Mouse (Mus musculus): ENCODE results near the gene Ccdc65. TPM values are rescaled to one million over a fixed set of nuclear protein-coding genes. Genes with fewer than 3 reads are reported as not detected.

Gene Ccdc65
- total and polyA plus RNA-seq, 3 experiments, result 0.13 TPM; not detected in 2

DNA sequence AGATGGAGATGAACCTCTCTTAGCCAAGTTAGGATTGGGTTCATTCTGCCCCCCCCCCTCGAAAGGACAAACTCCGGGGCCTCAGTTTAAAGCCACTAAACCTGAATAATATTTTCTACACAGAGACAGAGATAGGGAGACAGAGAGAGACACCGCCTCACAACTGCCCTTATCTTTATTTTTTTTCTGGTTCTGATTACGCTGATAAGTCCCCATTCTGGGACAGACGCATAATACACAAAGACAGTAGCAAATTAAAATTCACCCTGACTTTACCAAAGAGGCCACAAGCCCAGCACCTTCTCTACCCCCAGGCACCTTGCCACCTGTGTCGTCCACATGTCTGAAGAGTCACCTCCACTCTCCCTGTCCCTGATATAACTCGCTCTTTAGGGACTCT is 26.4 kb upstream of the Ccdc65 start (continued):
- TF ChIP-seq EP300 (IDR thresholded peaks at IDR 0.05; ENCODE audit: low read depth in 1 of 2, low read length in 2 of 2) (peak; percentile 16 to 43; a peak in 2 of 4 replicates), TBP (IDR thresholded peaks at IDR 0.05; ENCODE audit: low read depth, low read length) (no peak), HCFC1 (IDR thresholded peaks at IDR 0.05; ENCODE audit: low read depth, low read length) (0 out of 2 replicates have a peak, but pooled peaks have one; percentile 20), RCOR1 (IDR thresholded peaks at IDR 0.05; ENCODE audit: low read depth, low read length) (no peak), CHD2 (IDR thresholded peaks at IDR 0.05; ENCODE audit: low read length) (no peak), MAZ (IDR thresholded peaks at IDR 0.05; ENCODE audit: low read depth, low read length) (no peak), JUND (IDR thresholded peaks at IDR 0.05; ENCODE audit: low read depth, low read length) (no peak), TAL1 (IDR thresholded peaks at IDR 0.05; ENCODE audit: low read length) (no peak), POLR2AphosphoS5 (IDR thresholded peaks at IDR 0.05; ENCODE audit: borderline replicate concordance, low read depth, low read length) (no peak), CTCF (IDR thresholded peaks at IDR 0.05 in 2 of 3, conservative IDR thresholded peaks at IDR 0.05 in 1 of 3; ENCODE audit: control insufficient read depth in 1 of 3, insufficient read depth in 1 of 3, low read depth in 2 of 3, low read length in 3 of 3, poor library complexity in 1 of 3, severe bottlenecking in 1 of 3) (no peak), SMC3 (IDR thresholded peaks at IDR 0.05; ENCODE audit: low read depth, low read length) (no peak), ZKSCAN1 (IDR thresholded peaks at IDR 0.05; ENCODE audit: low read depth, low read length) (no peak), KAT2A (conservative IDR thresholded peaks at IDR 0.05; ENCODE audit: low read depth, low read length) (no peak), ELF1 (IDR thresholded peaks at IDR 0.05; ENCODE audit: low read depth, low read length) (no peak), ZMIZ1 (IDR thresholded peaks at IDR 0.05; ENCODE audit: low read depth, low read length) (no peak), UBTF (IDR thresholded peaks at IDR 0.05; ENCODE audit: borderline replicate concordance, insufficient read depth, low read depth, low read length) (no peak), GABPA (IDR thresholded peaks at IDR 0.05; ENCODE audit: low read depth, low read length) (no peak)

DNA sequence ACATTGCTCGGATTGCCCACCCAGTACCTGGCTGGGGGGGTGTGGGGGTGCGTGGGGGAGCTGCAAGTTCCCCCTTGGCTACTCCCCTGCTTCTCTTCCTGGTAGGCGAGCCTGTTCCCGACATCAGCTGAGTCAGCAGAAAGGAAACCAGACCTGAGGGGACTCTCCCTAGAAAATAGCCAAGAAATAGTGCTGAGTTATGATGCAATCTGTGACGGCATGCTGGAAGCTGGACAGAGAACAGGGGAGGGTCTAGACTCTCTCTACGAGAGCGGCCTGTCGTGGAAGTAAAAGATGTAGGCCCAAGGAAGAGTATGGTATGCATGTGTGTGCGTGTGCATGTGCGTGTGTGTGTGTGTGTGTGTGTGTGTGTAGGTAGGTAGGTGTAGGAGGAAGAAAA is 24.8 kb upstream of the Ccdc65 start:
- Histone ChIP-seq H3K27me3 (ENCODE audit: control insufficient read depth in 1 of 2, insufficient read depth in 2 of 2, low read length in 2 of 2) (no peaks in the 10 kb centered on the region), H3K36me3 (ENCODE audit: control insufficient read depth in 1 of 2, insufficient read depth in 2 of 2, low read length in 2 of 2) (peaks cover 0 to 34% of the 10 kb centered on the region in 2 experiments; a peak in 2 of 4 replicates), H3K4me3 (ENCODE audit: control insufficient read depth in 1 of 2, insufficient read depth in 1 of 2, low read depth in 2 of 2, low read length in 2 of 2) (peak overlapping the region in 1 of 2 experiments; percentile 6; a peak in 1 of 4 replicates), H3K27ac (ENCODE audit: control insufficient read depth, low read depth, low read length) (no peak overlapping the region; the same call in 1 of the 2 replicates), H3K9ac (ENCODE audit: control insufficient read depth, low read depth, low read length, poor library complexity, severe bottlenecking) (no peak overlapping the region), H3K9me3 (replicated peaks; ENCODE audit: insufficient read depth, low read length) (no peaks in the 10 kb centered on the region), H3K4me1 (ENCODE audit: control insufficient read depth in 1 of 2, insufficient read depth in 2 of 2, low read length in 2 of 2) (peaks cover 31 to 45% of the 10 kb centered on the region in 2 experiments), H3K79me2 (ENCODE audit: control insufficient read depth, insufficient read depth, low read length, poor library complexity) (no peaks in the 10 kb centered on the region)
- no peak for DNase-seq (ENCODE audit: low read depth, low spot score)
- TF ChIP-seq CTCF (IDR thresholded peaks at IDR 0.05 in 2 of 3, conservative IDR thresholded peaks at IDR 0.05 in 1 of 3; ENCODE audit: control insufficient read depth in 1 of 3, insufficient read depth in 1 of 3, low read depth in 2 of 3, low read length in 3 of 3, poor library complexity in 1 of 3, severe bottlenecking in 1 of 3) (no peak), MAFK (IDR thresholded peaks at IDR 0.05; ENCODE audit: borderline replicate concordance, low read depth, low read length) (peak; percentile 96)

GRCm38 (mm10) chr15:98683746-98684145 is 24.3 kb upstream of the Ccdc65 start:
- DNase-seq (ENCODE audit: low read depth, low spot score), result peak; percentile 69
- no peak overlapping the region for H3K9ac ChIP-seq (ENCODE audit: control insufficient read depth, low read depth, low read length, poor library complexity, severe bottlenecking)
- no peaks in the 10 kb centered on the region for H3K9me3 ChIP-seq (replicated peaks; ENCODE audit: insufficient read depth, low read length)
- no peak overlapping the region for H3K4me3 ChIP-seq (ENCODE audit: control insufficient read depth in 1 of 2, insufficient read depth in 1 of 2, low read depth in 2 of 2, low read length in 2 of 2)
- no peaks in the 10 kb centered on the region for H3K27me3 ChIP-seq (ENCODE audit: control insufficient read depth in 1 of 2, insufficient read depth in 2 of 2, low read length in 2 of 2)
- H3K27ac ChIP-seq (ENCODE audit: control insufficient read depth, low read depth, low read length), result no peak overlapping the region; the same call in 1 of the 2 replicates
- no peak for TF ChIP-seq MAFK (IDR thresholded peaks at IDR 0.05; ENCODE audit: borderline replicate concordance, low read depth, low read length)
- TF ChIP-seq RAD21 (IDR thresholded peaks at IDR 0.05; ENCODE audit: low read depth, low read length), result no peak
- TF ChIP-seq MXI1 (IDR thresholded peaks at IDR 0.05; ENCODE audit: low read depth, low read length), result 0 out of 2 replicates have a peak, but pooled peaks have one; percentile 17
- TF ChIP-seq E2F4 (IDR thresholded peaks at IDR 0.05; ENCODE audit: borderline replicate concordance, low read depth, low read length), result no peak
- no peak for TF ChIP-seq USF1 (IDR thresholded peaks at IDR 0.05; ENCODE audit: low read depth, low read length)
- TF ChIP-seq MYB (IDR thresholded peaks at IDR 0.05; ENCODE audit: low read depth, low read length), result no peak
- TF ChIP-seq ZC3H11A (IDR thresholded peaks at IDR 0.05; ENCODE audit: low read depth, low read length), result no peak
- no peak for TF ChIP-seq JUND (IDR thresholded peaks at IDR 0.05; ENCODE audit: low read depth, low read length)
- TF ChIP-seq GABPA (IDR thresholded peaks at IDR 0.05; ENCODE audit: low read depth, low read length), result no peak
- peak; percentile 72; the same call in 1 of the 2 replicates for TF ChIP-seq MAZ (IDR thresholded peaks at IDR 0.05; ENCODE audit: low read depth, low read length)
- TF ChIP-seq UBTF (IDR thresholded peaks at IDR 0.05; ENCODE audit: borderline replicate concordance, insufficient read depth, low read depth, low read length), result no peak
- no peaks in the 10 kb centered on the region for H3K79me2 ChIP-seq (ENCODE audit: control insufficient read depth, insufficient read depth, low read length, poor library complexity)
- H3K4me1 ChIP-seq (ENCODE audit: control insufficient read depth in 1 of 2, insufficient read depth in 2 of 2, low read length in 2 of 2), result peaks cover 31 to 44% of the 10 kb centered on the region in 2 experiments
- H3K36me3 ChIP-seq (ENCODE audit: control insufficient read depth in 1 of 2, insufficient read depth in 2 of 2, low read length in 2 of 2), result peaks cover 0 to 33% of the 10 kb centered on the region in 2 experiments; a peak in 2 of 4 replicates
